Mouse (Mus musculus) left cerebral cortex, adult 9 months (tissue): Measurements from ENCODE around the gene Pcbp4.
A peak's percentile ranks its signal among the peaks of the same experiment; 100 is the strongest.

Experiments
- DNase-seq, 2 experiments: peaks; one replicate each; pipeline ENCODE4 v3.0.0; 2022; ENCODE audit warnings: low spot score in 2 of 2

Pcbp4 gene

DNA sequence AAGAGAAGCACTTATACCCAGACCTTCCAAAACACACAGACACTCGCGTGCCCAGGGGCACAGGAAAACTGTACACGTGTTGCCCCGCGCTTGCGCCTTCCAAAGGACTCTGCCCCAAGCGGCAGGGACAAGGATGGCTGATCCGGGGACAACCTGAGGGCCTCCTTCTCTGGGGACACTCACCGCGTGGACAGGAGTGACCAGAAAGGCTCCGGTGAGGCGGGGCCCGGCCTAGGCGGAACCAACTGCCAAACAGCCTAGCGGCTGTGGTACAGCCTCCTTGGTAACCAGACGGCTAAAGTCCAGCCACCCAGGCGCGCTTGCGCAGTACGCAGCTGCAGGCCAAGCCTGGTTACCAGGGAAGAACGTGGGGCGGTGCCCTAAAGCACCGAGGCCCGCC is 5.7 kb upstream of the Pcbp4 start, which contains the start of the genes Abhd14b and Abhd14a:
Gene Abhd14b (plus strand): TSS at position 112 of the 400 bp plus-strand sequence.
Gene Abhd14a (minus strand): TSS at position 331 of the 400 bp plus-strand sequence.
- peak; percentile 73 to 93 for DNase-seq

DNA sequence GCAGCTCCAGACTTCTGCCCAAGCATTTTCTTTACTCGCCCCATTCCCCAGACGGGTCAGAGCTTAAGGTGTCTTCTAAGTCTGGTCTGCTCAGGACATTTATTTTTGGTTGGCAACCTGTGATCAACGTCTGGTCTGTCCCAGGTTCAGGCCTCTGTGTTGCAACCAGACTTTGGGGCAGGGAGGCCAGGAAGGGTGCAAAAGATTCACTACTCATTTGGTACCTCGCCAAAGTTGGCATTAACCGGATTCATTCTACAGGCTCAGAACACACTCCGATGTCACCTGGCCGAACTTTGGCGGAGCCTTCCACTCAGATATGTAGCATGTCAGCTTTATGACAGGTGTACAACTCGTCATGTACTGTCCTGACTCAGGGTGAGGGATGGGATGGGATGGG is 5.1 kb upstream of the Pcbp4 start:
- no peak for DNase-seq

DNA sequence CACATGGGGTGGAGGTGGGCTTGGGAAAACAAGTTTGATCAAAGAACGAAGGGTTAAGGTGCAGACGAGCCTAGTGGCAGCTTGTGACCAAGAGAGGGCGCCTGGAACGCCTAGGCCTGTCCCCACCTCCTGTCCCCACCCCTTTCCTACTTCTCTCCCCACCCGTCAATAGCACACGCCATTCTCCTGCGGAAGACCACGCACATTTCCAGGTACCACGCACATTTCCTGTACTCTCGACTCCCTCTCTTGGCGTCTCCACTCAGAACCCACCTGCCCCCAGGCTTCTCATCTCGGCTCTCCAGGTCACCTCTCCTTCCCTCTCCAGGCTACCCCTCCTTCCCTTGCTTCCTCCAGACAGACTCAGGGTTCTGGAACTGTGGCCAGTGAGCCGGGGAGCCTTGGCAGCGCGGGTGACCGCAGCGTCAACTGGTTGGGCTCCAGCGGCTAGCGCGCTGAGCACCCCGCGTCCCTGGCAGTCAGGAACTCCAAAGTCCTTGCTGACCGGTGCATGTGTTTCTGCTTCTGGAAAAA is 4.5 kb upstream of the Pcbp4 start:
- DNase-seq, result peak in 1 of 2 experiments; percentile 78

DNA sequence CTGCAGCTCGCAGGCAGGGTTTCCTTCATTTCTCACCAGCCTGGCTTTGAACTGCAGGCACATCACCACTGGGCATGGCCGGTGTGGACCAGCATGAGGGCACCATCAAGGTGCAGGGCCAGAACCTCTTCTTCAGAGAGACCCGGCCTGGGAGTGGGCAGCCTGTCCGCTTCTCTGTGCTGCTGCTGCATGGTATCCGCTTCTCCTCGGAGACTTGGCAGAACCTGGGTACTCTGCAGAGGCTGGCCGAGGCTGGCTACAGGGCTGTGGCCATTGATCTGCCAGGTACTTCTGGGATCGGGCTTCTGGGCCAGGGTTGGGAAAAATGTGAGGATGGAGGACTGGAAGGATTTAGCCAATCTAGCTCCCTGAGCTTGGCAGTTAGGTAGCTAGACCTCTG is 3.1 kb upstream of the Pcbp4 start:
- DNase-seq, result no peak

DNA sequence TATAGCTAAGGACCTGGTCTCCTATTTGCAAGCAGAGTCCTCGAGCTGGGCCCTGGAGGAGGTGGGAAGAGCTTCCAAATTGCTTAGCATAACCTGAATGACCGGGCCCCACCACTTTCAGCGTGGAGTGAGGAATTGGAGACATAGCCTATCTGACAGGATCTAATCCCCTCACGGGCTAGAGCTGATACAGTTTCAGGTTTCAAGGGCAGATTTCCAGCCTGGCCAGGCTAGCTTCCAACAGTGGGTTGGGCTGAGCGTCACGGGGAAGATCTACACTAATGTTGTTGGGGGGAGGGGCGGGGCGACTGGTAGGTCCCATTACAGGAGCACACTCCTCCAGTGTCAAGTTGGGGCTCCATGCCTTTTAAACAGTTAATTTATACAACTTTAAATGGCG is 2.4 kb upstream of the Pcbp4 start:
- no peak for DNase-seq

DNA sequence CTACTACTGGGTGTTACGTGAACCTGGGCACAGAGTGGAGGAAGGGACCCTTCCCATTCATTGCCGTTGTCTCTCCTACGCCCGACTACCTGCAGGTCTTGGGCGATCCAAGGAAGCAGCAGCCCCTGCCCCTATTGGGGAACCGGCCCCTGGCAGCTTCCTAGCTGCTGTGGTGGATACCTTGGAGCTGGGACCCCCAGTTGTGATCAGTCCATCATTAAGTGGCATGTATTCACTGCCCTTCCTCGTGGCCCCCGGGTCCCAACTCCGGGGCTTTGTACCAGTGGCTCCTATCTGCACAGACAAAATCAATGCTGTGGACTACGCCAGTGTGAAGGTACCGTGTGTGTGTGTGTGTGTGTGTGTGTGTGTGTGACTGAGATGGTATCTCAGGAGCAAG is 1.8 kb upstream of the Pcbp4 start:
- no peak for DNase-seq

DNA sequence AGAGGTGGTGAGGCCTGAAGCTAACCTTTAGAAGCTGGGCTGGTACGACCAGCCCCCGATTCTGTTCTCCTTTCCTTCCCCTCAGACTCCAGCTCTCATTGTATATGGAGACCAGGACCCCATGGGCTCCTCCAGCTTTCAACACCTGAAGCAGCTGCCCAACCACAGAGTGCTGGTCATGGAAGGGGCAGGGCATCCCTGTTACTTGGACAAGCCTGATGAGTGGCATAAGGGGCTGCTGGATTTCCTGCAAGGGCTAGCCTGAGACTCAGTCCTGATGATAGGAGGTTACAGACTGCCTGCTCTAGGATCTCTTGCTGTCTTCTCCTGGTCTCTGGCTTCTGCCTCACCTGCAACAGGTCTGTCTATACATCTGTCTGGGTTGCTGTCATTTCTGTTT is 1.2 kb upstream of the Pcbp4 start:
- DNase-seq, result no peak

DNA sequence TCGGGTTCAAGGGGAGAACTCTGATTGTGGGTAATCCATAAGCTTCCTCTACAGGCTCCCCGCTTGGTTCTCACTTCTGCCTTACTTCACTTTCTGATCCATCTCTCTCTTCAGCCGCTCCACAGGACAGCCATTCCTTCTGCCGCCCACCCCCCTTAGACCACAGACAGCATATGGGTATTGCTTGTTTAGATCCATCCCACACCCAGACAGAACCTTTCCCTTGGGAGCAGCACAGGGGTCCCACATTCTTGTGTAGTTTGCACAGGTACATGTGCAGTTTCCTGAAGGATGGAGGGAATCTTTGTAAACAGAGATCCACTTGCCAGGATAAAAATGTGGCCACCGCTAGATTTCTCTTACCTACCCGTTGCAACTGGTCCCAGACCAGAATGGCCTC is 740 bp upstream of the Pcbp4 start:
- no peak for DNase-seq

DNA sequence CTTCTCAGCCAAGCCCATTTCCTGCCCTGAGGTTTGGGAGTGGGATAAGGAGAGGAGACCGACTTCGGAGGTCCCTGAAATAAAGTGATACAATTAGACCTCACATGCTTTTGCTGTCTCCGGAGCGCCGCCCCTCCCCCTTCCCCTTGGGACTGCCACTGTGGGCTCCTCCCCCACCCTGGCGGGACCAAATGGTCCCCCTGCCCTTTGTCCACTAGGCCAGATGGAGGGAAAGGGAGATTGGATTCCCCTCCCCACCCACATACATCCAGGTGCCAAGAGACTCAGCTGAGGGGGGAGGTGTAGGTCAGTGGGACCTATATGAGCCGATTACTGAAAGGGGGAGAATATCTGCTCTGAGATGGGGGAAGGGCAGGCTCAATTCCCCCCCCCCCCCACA is 270 bp upstream of the Pcbp4 start:
- no peak for DNase-seq

DNA sequence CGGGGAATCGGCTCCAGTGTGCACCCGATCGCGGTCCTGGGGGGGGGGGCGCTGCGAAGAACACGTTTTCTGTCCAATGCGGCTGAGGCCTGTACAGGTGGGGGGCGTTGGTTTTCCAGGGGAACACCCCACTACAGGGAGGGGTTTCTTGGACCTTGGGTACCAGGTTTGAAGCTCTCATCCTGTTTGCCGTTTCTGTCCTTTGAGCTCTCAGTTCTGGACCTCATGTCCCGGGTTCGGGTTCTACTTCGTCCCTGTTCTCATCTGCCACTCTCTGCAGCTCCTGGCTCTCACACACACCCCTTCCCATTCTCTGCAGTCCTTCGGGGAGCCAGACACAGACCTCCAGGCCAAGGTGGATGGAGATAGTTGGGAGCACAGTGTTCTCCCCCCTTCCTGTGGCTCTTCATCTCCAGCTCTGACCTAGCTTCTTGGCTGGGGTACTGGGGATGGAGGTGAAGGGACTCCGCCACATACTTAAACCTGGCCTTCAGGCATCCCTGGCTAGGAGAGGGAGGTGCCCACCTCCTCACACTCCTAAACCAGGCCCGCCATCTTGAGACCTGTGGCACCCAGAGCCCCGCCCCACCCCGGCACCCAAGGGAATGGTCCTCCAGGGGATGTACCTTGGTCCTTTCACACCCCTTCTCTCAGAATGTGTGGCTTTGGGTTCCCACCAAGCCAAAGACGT is 1.1 kb downstream of the Pcbp4 start:
- DNase-seq, result no peak

DNA sequence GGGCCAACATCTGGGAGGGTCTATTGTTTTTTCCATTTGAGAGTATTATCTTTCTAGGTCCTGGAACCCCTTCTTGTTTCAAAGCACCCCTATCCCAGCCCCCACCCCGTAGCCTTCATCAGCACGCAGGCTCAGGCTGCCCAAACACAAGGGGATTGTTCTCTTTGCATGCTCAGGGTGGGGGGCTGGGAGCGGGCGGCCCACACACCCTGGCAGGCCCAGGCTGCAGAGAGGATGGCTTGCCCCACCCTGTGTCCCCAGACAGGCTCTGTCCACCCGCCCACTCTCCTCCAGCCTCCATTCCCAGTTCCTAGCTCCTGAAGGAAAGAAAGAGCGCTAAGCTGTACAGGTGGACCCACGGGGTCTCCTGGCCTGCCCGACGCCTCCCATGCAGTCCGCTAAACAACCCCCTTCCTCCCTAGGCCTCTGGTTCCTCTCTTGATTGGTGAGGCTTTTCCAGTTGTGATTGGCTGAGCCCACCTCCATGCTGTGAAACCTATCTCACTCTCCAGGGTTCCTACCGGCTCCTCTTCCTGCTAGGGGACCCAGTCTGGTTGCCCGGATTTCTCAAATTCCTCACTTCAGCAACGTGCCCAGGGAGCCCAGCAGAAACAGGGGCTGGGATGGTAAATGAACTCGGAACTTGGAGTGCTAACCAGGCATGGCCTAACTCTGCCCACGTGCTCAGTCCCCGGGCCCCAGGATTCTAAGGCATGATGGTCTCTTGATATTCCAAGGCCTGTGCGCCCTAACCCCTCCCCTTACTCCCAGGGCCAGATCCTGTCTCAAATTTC is 2.0 kb downstream of the Pcbp4 start:
- peak in 1 of 2 experiments; percentile 62 for DNase-seq

DNA sequence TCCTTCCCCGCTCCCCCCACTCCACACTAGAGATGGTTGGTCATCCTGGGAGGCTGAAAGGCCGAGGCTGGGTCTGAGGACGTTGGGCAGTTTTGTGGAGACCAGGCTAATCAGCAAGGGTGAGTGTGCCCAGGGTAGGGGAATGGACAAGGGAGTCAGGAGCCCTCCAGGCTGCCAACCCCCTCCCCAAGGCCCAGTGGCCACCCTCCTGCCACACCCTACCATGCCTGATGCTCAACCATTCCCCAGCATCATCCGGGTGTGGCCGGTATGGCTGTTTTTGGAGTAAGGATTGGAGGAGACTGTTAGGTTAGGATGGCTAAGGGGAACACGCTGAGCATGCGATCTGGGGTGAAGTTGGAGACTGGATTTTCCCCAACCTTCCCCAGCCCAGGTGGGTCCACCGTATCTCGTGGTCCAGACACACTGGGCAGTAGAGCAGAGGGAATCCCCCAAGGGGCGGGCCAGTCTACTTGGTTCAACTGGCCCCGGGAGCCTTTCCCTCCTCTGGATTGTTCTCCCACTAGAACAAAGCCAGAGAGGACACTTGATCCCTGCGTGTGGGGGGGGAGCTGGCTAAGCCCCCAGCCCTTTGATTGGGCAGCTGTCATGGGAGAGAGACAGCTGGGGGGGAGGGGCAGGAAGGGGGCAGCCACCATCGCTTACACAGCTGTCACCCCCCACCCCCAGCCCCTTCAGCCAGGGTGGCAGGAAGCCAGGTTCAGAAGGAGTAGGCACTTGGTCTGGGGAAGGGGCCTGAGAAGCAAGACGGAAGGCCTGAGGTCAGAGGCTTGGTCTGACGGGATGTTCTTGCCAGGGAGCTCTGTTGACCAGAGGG is 3.5 kb downstream of the Pcbp4 start:
- DNase-seq, result no peak

DNA sequence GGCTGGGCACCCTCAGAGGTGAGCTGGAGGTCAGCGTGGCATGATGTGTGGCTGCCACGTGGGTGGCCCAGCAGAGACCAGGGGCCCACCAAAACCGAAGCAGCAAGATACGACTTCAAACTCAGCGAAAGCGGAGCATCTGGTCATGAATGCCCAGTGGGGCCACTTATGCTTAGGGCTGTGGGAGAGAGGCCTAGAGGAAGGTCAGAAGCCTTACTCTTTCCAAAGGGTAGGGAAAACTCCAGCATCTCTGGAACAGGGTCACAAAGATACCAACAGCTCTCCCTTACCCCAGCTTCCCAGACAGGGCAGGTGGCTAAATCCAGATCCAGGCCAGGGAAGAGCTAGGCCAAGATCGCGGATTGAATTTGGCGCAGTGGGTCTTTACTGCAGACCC is 4.1 kb downstream of the Pcbp4 start:
- no peak for DNase-seq

DNA sequence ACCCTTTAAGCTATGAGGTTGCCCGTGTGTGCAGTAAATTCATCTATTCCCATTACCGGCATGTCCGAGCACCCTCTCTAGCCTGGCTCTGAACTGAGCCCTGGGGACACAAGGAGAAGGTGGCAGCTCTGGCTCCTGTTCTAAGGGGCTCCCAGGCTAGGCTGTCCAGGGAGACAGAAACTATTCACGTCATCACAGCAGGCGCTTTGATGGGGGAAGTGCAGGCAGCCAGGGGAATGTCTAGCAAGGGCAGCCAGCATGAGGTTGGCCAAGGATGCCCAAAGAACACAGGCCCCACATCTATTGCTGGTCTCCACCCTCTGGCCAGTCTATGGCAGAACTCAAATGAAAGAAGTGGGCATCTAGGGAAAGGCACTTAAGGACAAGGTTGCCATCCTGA is 4.8 kb downstream of the Pcbp4 start:
- no peak for DNase-seq

DNA sequence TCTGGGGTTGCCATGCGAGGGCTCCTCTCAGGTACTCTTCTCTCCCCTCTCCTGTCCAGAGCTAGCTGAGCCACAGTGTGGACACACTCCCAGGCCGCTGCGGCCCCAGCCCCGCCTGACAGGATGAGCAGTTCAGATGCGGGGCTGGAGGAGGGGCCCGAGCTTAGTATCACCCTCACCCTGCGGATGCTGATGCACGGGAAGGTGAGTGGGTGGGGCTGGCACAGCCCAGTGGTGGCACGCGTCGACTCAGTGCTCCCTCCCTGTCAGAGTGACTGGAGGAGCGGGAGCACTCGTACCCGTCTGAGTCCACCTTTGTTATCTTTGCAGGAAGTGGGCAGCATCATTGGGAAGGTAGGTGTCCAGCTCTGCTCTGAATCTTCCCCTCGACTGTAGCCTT is 6.9 kb downstream of the Pcbp4 start:
- no peak for DNase-seq

DNA sequence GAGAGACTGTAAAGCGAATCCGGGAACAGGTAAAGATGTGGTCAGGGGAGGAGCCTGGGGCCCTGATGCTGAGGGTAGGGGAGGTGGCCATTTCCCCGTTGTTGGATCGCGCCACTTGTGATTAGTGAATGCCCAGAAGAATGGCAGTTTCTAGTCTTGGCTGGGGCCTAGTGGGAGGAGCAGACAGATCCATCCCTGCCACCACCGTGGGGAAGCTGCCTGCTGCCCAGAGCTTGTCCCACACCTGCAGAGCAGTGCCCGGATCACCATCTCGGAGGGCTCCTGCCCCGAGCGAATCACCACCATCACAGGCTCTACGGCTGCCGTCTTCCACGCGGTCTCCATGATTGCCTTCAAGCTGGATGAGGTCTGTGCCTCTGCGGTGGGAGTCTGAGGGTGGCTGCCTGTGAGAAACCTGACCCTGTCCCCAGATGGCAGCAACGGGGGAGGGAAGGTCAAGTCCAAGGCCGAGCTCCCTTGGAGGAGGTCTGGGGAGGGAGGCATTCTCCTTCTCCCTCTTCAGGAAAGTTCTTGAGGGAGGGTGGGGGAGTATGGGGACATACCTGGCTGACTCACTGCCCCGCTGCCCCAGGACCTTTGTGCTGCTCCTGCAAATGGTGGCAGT is 7.4 kb downstream of the Pcbp4 start:
- no peak for DNase-seq

DNA sequence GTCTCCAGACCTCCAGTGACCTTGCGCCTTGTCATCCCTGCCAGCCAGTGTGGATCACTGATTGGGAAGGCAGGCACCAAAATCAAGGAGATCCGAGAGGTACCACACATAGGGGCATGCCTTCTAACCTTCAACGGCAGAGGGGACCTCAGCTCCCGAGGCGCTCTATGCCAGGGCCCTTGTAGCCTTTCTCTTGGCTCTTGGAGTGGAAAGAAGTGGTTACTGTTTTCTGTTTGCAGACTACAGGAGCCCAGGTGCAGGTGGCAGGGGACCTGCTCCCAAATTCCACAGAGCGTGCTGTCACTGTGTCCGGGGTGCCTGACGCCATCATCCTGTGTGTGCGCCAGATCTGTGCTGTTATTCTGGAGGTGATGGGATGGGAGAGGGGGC is 7.9 kb downstream of the Pcbp4 start:
- no peak for DNase-seq

DNA sequence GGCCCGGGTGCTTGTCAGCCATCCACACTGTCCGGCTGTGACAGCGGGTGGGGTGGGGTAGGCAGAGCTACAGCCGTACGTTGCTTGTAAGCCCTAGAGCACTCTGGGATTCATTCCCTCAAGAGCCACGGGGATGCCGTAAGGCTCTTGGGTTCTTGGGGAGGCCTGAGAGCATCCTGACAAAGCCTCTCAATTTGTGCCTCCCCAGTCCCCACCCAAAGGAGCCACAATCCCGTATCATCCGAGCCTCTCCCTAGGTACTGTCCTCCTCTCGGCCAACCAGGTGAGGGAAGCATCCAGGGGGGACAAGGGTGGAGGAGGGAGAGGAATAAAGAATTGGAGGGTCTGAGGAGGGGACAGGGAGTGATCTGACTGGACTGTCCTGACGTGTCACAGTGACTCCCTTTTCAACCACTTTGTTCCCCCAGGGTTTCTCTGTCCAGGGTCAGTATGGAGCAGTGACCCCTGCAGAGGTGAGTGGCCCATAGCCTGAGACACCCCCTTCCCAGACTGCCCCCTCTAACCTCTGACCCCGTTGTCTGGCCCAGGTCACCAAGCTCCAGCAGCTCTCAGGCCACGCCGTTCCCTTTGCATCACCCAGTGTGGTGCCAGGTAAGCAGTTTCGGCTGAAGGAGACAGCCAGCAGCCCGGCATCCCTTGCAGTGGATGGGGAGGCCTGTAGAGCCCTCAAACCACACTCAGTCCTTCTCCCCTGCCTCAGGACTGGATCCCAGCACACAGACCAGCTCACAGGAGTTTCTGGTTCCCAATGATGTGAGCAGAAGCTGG is 8.7 kb downstream of the Pcbp4 start:
- no peak for DNase-seq

DNA sequence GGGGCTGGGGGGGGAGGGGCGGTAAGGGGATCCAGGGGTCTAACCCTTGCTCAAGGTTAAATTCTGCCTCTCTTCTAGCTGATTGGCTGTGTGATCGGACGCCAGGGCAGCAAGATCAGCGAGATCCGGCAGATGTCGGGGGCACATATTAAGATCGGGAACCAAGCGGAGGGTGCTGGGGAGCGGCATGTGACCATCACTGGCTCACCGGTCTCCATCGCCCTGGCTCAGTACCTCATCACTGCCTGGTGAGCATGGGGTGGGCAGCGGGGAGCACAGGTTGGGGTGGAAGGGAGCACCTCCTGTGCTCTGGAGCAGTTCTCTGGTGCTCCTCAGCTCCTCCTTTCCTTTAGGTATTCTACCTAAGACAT is 9.3 kb downstream of the Pcbp4 start:
- no peak for DNase-seq

DNA sequence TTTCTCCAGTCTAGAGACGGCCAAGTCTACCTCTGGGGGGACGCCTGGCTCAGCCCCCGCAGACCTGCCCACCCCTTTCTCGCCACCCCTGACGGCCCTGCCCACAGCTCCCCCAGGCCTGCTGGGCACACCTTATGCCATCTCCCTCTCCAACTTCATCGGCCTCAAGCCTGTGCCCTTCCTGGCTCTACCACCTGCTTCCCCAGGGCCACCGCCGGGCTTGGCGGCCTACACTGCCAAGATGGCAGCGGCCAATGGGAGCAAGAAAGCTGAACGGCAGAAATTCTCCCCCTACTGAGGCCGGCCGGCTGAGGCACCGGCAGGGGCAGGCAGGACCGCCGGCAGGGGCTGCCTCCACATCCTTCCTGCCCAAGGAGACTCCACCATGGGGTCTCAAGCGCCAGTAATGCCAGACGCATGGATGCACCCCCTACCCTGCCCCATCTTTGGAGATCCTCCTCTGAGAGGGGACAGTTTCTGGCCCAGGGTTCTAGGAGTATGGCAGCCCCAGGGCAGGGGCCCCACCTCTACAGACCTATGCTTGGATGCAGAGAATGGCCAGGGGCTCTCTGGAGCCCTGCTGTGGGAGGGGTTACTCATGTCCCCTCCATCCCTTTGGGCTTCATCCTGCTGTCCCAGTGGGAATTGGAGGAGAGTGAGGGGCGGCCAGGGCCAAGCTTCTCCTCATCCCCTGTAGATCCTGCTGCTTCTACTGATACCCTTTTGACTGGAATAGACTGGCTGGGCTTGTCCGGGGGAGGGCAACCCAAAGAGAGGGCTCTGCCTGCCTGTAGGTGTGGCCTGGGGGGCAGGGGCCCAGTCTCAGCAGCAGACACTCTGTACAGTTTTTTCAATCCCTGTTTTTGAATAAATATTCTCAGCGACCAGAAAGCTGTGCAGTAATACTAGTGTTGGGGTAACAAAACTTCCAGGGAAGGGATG is 10.3 kb downstream of the Pcbp4 start:
- no peak for DNase-seq
